Mouse (Mus musculus) cerebellum, adult 8-10 months (tissue): ENCODE measurements around the gene Aldh1l1.

Source experiments
- DNase-seq: peaks from one replicate; pipeline ENCODE4 v3.0.0; 2022

Aldh1l1 gene

GRCm38 (mm10) chr6:90486176-90486921 is at the start of gene Aldh1l1:
Gene Aldh1l1, plus strand, starts transcription at chr6:90486427.
- no peak for DNase-seq

DNA sequence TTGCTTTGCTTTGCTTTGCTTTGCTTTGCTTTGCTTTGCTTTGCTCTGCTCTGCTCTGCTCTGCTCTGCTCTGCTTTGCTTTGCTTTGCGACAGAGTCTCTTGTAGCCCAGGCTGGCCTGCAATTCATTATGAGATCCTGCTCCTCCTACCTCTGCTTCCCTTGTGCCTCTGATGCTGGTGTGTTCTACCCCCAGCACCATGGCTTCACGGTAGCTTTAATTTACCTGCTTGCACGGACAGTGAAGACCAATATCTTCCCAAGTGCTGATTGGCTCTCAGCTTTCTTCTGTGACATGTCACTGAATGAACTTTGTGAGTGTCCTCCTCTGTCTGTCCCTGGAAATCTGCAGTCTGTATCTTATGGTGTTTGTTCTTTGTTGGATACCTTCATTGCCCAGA is 49.2 kb upstream of the Aldh1l1 start:
- no peak for DNase-seq

GRCm38 (mm10) chr6:90446883-90447282 is 39.3 kb upstream of the Aldh1l1 start:
- no peak for DNase-seq

- peak; percentile 84 for DNase-seq
Observed at GRCm38 (mm10) chr6:90450179-90450578, 36.0 kb upstream of the Aldh1l1 start.

- no peak for DNase-seq
Observed at GRCm38 (mm10) chr6:90450697-90451096, 35.5 kb upstream of the Aldh1l1 start.

DNA sequence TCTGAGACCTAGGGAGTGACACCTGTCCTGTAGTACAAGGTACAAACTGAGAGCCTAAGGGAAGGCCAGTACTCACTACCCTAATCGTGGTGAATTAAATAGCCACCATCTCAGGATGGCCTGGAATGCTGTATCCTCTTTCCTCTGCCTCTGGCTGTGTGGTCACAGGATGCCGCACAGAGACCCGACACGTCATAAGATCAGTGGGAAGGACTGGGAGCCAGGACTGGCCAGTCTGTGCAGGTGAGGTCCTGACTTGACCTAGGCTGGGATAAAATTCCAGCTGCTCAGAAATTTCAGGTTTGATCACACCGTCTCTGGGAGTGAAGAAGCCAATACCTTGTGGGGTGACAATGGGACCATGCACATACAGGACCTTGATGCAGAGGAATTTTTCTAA is 34.7 kb upstream of the Aldh1l1 start:
- DNase-seq, result no peak

DNA sequence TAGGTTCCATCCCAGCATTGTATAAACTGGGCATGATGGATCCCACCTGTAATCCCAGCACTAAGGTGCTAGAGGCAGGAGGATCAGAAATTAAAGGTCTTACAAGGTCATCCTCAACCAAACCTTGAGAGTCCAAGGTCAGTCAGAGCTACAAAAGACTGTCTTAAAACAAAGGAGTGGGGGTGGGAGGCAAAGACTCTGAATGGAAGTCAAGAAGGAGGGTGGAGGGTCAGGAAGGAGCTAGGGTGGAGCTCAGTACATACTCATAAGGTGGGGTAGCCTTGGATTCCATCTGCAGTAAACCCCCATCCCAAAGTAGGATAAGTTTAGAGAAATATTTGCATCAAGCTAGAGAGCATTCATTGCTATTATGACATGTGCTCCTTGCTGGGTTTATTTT is 33.6 kb upstream of the Aldh1l1 start:
- DNase-seq, result no peak

DNA sequence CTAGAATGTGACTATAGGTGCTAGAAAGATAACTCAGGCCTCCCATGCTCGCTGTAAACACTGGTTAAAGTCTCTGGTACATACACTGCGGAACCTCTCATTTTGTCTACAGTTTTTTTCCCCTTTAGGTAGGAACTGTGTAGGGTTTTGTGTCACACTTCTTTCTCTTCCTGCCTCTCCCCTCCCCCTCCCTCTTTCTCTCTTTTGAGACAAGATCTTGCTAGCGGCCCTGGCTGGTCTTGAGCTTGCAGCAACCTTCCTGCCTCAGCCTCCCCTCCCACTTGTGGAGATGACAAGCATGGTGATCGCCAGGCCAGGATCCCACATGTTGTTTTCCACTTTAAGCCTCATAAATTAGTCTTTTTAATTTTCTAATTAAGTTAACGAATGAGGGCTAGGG is 32.5 kb upstream of the Aldh1l1 start:
- no peak for DNase-seq

DNA sequence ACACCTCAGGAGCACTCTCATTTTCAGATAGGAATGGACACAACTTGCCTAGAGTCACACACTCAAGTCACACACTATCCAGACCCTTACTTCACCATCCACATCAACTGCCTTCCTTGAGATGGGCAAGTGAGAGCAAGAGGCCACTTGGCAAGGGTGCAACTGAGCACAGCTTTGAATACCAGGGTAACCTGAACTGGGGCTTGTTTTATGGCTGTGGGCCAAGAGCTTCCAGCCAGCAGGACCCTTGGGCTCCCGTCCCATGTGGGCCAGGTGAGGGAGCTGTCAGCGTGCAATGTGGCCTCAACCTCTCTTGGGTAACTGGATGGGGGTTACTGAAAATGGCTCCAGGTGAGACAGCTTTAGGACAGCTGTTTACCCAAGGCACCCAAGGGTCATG is 28.8 kb upstream of the Aldh1l1 start:
- DNase-seq, result no peak

- DNase-seq, result no peak
Observed at GRCm38 (mm10) chr6:90461181-90461580, 25.0 kb upstream of the Aldh1l1 start.

- DNase-seq, result peak; percentile 32
Observed at GRCm38 (mm10) chr6:90461771-90462170, 24.5 kb upstream of the Aldh1l1 start.

DNA sequence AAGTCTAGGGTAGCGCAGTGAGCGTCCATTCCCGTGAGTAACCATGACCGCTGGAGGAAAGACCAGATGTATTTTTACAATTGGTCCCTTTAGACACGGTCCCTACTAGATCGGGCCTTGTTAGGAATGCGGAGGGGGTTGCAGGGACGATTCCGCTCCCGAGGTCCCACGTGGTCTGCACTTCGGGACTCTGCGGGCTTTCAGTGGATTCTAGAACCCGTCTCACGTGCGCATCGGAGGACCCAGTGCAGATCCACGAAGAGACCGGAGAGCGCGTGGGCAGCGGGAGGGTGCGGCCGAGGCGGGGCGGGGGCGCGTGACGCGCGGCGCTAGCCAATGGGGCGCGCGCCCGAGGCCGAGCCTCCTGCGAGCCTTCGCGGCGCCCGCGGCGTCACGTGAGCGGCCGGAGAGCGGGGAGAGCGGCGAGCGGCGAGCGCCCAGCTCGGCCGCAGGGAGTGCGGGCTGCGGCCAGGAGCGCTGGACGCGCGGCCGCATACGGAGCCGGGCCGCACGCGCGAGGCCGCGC is 24.0 kb upstream of the Aldh1l1 start, which contains the start of gene Klf15:
Gene Klf15, plus strand, starts transcription at position 396 of the 526 bp plus-strand sequence.
- peak; percentile 81 for DNase-seq

DNA sequence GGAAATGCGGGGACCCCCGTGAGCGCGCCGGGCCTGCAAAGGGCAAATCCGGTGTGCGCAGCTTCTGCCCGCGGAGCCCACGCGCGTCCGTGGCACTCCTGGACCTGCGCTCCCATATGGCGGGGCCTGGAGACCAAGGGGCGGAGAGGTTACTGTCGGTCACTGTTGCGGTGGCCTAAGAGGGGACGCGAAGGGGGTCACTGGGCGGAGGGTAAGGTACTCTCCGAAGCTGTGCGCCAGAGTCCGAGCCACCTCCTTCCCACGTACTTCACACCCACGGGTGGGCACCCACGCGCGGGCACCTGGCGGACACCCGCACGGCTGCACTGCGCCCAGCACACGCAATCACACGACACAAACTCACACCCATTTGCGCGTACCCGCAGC is 23.4 kb upstream of the Aldh1l1 start:
- peak; percentile 46 for DNase-seq

GRCm38 (mm10) chr6:90463228-90463862 is 22.9 kb upstream of the Aldh1l1 start:
- DNase-seq, result peak; percentile 65

DNA sequence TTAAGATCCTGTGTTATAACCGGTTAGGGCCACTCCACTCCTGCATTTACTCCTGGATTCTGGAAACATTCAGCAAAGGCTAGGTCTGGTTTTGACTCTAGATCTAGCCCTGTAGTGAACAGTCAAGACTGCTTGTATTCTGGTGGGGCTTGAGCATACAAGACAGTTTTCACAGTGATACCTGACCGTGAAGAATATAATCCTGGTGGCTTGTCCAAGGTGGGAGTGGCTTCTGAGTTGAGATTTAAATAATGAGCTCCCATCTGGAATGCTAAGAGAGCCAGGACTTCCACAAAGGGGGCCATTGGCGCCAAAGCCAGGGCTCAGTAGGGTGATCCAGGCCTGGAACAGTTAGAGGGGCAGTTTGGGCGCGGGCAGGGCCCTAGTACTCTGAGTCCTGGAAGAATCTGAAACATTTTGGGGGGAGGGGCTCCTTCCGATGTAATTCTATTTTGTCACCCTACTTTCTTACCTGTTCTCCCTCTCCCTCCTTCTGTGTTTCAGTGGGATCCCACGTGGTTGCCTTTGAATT is 22.3 kb upstream of the Aldh1l1 start:
- DNase-seq, result no peak

DNA sequence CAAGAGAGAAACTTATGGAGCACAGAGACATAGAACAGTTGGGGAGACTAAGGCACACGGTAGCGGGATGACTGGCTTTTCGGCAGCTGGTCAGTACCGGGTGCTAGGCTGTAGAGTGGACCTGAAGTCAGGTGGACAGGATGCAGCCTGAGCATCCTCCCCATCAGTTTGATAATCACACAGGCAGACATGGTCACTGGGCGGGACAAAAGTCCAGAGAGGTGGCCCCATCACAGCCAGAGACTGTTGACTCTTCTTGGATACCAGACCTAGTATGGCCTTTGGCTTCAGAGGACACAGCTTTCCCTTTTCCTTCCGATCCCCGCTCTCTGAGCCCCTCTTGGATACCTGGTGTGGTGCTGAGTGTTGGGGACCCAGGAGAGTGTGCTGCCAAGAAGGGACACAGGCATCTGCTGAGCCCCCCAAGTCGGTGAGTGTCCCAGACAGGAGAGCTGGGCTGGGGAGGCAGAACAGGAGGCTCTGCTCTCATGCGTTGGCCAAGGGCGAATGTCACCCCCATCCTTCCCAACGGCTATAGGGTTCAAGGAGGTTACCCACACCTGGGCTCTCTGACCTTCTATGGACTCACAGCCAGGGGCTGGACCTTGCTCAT is 21.1 kb upstream of the Aldh1l1 start:
- no peak for DNase-seq

GRCm38 (mm10) chr6:90466079-90466478 is 20.1 kb upstream of the Aldh1l1 start:
- DNase-seq, result no peak

DNA sequence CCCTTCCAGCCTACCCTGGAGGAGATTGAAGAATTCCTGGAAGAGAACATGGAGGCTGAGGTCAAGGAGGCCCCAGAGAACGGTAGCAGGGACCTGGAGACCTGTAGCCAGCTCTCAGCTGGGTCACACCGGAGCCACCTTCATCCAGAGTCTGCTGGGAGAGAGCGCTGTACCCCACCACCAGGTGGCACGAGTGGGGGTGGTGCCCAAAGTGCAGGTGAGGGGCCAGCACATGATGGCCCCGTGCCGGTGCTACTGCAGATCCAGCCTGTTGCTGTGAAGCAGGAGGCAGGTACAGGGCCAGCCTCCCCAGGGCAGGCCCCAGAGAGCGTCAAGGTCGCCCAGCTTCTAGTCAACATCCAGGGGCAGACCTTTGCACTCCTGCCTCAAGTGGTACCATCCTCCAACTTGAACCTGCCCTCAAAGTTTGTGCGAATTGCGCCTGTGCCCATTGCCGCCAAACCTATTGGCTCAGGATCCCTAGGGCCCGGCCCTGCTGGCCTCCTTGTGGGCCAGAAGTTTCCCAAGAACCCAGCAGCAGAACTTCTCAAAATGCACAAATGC is 19.3 kb upstream of the Aldh1l1 start:
- no peak for DNase-seq

DNA sequence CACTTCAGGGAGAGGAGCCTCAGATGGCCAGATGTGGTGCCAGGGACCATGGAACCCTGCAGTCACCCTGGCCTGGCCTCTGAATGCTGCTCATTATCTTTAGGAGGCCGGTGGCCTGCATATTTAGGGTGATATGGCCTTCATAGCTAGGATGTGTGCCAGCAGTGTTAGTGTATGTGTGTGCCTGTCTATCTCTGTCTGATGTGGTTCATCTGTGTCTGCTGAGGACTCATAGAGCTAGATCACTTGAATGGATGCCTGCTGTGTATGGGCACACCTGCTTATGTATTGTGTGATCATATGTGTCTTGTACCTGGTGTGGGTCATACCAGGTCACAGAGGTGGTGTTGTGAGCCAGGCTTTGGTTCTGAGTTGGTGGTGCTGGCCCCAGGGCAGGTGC is 18.0 kb upstream of the Aldh1l1 start:
- no peak for DNase-seq

- DNase-seq, result no peak
Observed at GRCm38 (mm10) chr6:90469041-90469440, 17.2 kb upstream of the Aldh1l1 start.

GRCm38 (mm10) chr6:90470255-90470654 is 16.0 kb upstream of the Aldh1l1 start:
- DNase-seq, result no peak

DNA sequence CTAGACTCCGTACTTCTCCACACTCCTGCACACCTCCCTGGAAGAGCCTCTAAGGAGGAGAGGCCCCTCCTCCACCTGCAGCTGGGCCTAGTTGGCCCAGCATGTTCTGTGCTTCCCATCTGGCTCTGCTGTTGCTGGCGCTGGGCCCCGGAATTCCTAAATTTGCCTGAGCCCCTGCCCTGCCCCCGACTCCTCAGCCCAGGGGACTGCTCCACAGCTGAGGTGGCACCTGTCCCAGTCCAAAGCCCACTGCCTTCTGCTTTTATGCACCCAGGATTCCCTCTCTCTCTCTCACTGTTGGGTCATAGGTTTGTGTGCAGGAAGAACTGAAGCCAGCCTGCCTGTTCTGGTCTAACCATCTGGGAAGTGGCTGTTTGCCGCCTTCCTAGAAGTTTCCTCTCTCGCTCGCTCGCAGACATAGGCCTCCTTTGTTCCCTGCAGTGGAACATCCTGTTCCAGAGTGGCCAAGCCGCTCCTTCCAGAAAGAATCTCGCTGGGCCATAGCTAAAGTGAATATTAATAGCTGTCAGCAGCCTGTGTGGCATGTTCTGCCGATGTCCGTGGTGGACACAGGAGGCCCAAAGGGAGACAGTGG is 15.2 kb upstream of the Aldh1l1 start:
- DNase-seq, result no peak

DNA sequence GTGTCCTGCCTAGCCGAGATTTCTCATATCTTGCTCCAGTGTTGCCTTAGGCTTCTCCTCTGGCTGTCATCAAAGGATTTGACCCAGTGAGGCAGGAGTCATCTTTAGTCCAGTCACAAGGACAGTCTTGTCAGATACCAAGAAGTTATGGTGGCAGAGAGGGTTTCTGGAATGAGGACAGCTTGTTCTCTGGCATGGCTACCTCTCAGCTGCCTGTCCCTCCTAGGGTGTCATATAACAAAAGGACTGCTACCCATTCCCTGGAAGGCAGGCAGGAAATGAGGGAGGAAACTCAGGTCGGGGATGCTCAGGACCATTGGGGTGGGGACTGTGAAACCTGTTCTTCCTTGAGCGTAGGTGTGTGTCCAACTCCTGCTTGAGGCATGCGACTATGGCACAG is 14.1 kb upstream of the Aldh1l1 start:
- no peak for DNase-seq
